Mouse (Mus musculus): ENCODE measurements around the gene Spag16. TPM values are rescaled to one million over a fixed set of nuclear protein-coding genes. Genes with fewer than 3 reads are reported as not detected.

The Spag16 gene
- 0.27 TPM for polyA plus RNA-seq (2017; shearing (Covaris generic))

GRCm38 (mm10) chr1:69826806-69827703 is at the start of gene Spag16:
Gene Spag16 (plus strand): TSS chr1:69826970.

GRCm38 (mm10) chr1:70725655-70726066 is 898.9 kb downstream of the Spag16 start, which contains the start of gene Vwc2l:
Gene Vwc2l (plus strand): TSS chr1:70725715.

Other genes with a start within 250 kb of the Spag16 start
- gene Ikzf2, start 139.7 kb upstream of the Spag16 start, polyA plus RNA-seq (2017; shearing (Covaris generic)) = 321 TPM